Mouse (Mus musculus) kidney, postnatal 0 days (tissue): ENCODE data around the gene 4833420G17Rik. TPM values are rescaled to one million over a fixed set of nuclear protein-coding genes. Genes with fewer than 3 reads are reported as not detected.

Experiments
- ATAC-seq: fragments of 200-750 bp; cut with Nextera tagmentation; replicated peaks from 2 replicates; pipeline ENCODE4 v1.8.0; 2017; ENCODE audit warnings: low read depth, moderate number of reproducible peaks, moderate TSS enrichment, moderate library complexity; ENCODE audit not compliant: low FRiP score
- DNase-seq: peaks from one replicate; pipeline ENCODE4 v3.0.0-alpha.2; 2016; ENCODE audit warnings: low spot score
- H3K27ac ChIP-seq: fragments of 300-500 bp; sonication (generic); 2 replicates; pipeline ENCODE4 v1.5.1; 2014; ENCODE audit warnings: mild to moderate bottlenecking
- H3K27me3 ChIP-seq: fragments of 300-500 bp; sonication (generic); 2 replicates; pipeline ENCODE4 v1.6.1; 2014; ENCODE audit warnings: low read length, mixed read lengths; ENCODE audit not compliant: insufficient read depth
- H3K36me3 ChIP-seq: fragments of 300-500 bp; sonication (generic); 2 replicates; pipeline ENCODE4 v1.6.1; 2014; ENCODE audit warnings: low read length, mixed read lengths; ENCODE audit not compliant: insufficient read depth
- H3K4me1 ChIP-seq: fragments of 300-500 bp; sonication (generic); replicated peaks from 2 replicates; pipeline ENCODE4 v1.6.1; 2014; ENCODE audit warnings: antibody characterized with exemption, low read length, mixed read lengths; ENCODE audit not compliant: insufficient read depth
- H3K4me2 ChIP-seq: fragments of 300-500 bp; sonication (generic); 2 replicates; pipeline ENCODE4 v1.6.1; 2014; ENCODE audit warnings: mild to moderate bottlenecking, low read length, moderate library complexity, mixed read lengths
- H3K4me3 ChIP-seq: fragments of 300-500 bp; sonication (generic); replicated peaks from 2 replicates; pipeline ENCODE4 v1.5.1; 2014; ENCODE audit warnings: low read depth, low read length
- H3K9ac ChIP-seq: fragments of 300-500 bp; sonication (generic); 2 replicates; pipeline ENCODE4 v1.6.1; 2014; ENCODE audit warnings: low read depth, low read length
- H3K9me3 ChIP-seq: fragments of 300-500 bp; sonication (generic); replicated peaks from 2 replicates; pipeline ENCODE4 v1.6.1; 2016; ENCODE audit warnings: low read length, inconsistent platforms, mixed read lengths
- CTCF ChIP-seq: IDR thresholded peaks from 2 replicates; pipeline ENCODE4 v1.5.1; 2016; ENCODE audit warnings: antibody characterized with exemption, low read depth, mild to moderate bottlenecking, moderate library complexity
- WGBS: fragments of 180-500 bp; shearing (Covaris S2); extraction: QIAGEN DNeasy Blood & Tissue Kit; methylation state at CpG from one replicate; pipeline ENCODE4 v1.1.7; 2014; 5-methylcytosine and 5-hydroxymethylcytosine counted together
- polyA plus RNA-seq: library from polyadenylated mRNA; unstranded; fragments of >200 nt; fragmentation: Nextera tagmentation; extraction: Ambion mirVana; gene quantifications from 2 replicates; pipeline ENCODE4 v1.2.1, GENCODE M21; 2015

The 4833420G17Rik gene
- 51.1 and 51.6 TPM in 2 replicates for polyA plus RNA-seq

DNA sequence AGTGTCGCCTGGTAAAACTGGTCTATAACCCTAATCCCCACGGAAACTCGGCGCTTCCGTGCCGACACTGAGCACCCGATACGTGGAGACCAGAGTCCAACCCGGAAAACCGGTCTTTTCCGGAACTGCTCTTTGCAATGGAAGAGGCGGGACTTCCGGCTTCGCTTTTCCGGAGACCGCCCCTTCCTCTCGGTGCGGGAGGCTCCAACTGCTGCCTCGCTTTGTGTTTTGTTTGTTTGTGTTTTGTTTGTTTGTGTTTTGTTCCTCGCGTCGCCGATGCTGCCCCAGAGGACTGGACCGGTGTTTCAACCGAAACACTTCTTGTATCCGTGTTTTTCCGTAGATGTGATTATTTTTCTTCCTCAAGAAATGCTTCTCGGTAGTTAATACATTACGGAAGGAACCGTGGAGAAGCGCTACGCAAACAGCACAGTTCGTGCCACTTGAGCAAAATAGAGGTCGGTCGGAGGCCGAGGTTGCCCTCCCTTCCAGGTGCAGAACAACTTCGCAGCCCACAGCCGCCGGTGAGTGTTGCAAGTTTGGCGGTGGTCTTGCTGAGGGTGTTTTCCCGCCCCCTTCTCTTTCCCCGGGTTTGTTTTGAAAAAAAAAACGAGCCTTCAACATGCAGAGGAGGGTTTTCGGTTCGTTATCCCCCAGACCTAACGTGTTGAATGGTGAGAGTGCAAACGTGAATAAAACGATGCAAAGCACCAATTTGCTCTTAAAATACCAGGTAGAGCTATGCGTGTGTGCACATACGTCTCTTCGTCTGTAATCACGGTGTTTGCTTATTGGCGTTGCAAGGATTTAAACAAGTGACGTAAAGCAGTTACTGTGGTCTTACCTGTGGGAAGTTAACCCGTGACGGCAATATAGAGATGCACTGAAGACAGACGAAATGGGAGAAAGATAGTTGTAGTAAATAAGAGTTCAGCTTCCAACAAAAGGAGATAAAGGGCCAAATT is at the start of gene 4833420G17Rik:
Gene 4833420G17Rik (plus strand): TSS at position 173 of the 965 bp plus-strand sequence.
- DNase-seq (peak; percentile 94), ATAC-seq (peak; percentile 96)
- no peaks in the 10 kb centered on the region for H3K9me3 ChIP-seq
- WGBS: under 1% methylated on average over 57 of the region's 57 CpGs
- peak within 1 kb of the TSS; percentile 76 for H3K4me2 ChIP-seq
- peak within 1 kb of the TSS; percentile 81 for H3K9ac ChIP-seq
- H3K27ac ChIP-seq: peak within 1 kb of the TSS; percentile 85
- no peak for TF ChIP-seq CTCF
- no peaks in the 10 kb centered on the region for H3K27me3 ChIP-seq
- peak within 1 kb of the TSS; percentile 86 for H3K4me3 ChIP-seq
- peaks cover 21% of the 10 kb centered on the region for H3K36me3 ChIP-seq
- peaks cover 5% of the 10 kb centered on the region; the same call in 1 of the 2 replicates for H3K4me1 ChIP-seq

DNA sequence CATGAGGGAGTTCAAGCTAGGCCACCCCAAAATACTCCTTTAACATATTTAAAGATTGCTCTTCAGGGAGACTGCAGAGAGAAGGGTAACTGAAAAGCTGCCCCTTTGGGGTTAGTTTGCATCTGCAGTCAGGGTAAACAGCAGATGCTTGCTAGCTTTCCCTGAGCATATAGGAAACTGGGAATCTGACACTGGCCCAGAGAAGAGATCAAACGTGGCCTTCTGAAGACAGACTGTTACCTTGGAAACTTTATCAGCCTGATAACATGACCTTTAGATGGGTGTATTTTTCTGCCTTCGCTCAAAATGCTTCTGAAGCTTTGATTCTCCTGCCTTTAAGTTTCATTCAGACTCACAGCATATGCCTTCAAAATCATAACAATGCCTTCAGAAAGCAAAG is 49.5 kb upstream of the 4833420G17Rik start:
- ATAC-seq (no peak), DNase-seq (no peak)
- Histone ChIP-seq H3K4me3 (no peak overlapping the region), H3K4me2 (no peak overlapping the region), H3K9ac (no peak overlapping the region), H3K36me3 (no peaks in the 10 kb centered on the region), H3K9me3 (no peaks in the 10 kb centered on the region), H3K27me3 (no peaks in the 10 kb centered on the region), H3K4me1 (peaks cover 2% of the 10 kb centered on the region; the same call in 1 of the 2 replicates), H3K27ac (no peak overlapping the region)
- no peak for TF ChIP-seq CTCF
- WGBS: 25% methylated on average over 2 of the region's 2 CpGs

DNA sequence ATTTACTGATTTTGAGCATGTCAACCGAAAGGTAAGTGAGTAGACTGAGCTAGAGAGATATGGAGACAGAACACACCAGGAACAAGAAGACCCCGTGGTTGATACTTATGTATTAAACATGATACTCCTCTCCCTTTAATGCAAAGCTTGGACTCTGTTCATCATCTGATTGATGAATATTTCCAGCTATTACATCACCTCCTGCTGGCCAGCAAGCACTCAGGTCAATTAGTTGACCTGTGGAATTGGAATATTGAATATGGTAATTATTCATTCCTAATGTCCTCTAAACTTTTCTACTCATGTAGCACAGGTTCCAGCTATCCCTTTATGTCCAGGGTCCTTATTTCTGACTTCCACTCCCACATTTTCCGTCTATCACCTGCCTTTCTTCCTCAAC is 44.1 kb upstream of the 4833420G17Rik start:
- ATAC-seq: no peak
- H3K27ac ChIP-seq: no peak overlapping the region
- WGBS: 87% methylated on average over 3 of the region's 3 CpGs

DNA sequence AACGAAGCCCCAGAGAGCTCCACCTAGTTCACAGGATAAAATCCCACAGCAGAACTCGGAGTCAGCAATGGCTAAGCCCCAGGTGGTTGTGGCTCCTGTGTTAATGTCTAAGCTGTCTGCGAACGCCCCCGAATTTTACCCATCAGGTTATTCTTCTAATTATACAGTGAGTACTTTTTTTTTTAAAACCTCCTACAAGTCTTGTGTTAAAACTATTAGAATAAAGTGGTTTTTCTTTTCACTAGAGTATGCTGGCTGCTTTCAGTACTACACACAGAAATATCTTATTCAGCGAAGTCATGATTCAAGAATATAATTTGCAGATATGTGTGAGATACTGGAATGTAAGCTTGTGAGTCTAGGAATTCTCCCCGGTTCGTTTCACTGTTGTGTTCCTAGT is 32.4 kb upstream of the 4833420G17Rik start:
- H3K27ac ChIP-seq: peak overlapping the region; percentile 98
- peak; percentile 48 for DNase-seq

More for the DNA sequence above, 44.1 kb upstream of the 4833420G17Rik start:
- Histone ChIP-seq H3K9ac (no peak overlapping the region), H3K4me3 (no peak overlapping the region), H3K4me1 (no peaks in the 10 kb centered on the region), H3K9me3 (no peaks in the 10 kb centered on the region), H3K36me3 (no peaks in the 10 kb centered on the region), H3K27me3 (no peaks in the 10 kb centered on the region), H3K4me2 (no peak overlapping the region)
- no peak for DNase-seq
- no peak for TF ChIP-seq CTCF

DNA sequence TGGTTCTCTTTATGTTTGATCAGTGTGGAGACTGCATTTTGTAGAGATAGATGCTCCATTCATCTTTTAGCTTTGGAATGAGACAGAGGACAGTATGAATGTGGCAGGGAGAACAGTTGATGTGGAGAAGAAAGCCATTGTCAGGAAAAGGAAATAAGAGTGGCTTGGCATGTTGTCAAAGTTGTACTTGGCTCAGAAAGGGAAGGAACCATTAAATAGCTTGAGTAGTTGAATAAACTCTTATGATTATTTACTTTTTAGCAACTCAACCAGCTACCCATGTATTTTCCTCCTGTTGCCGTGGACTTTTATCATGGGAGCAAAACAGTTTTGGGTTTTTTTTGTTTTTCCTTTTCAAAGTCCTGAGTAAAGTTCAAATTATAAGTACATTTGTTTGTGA is 30.5 kb upstream of the 4833420G17Rik start:
- Histone ChIP-seq H3K4me3 (no peak overlapping the region), H3K4me2 (no peak overlapping the region), H3K9ac (no peak overlapping the region), H3K27ac (no peak overlapping the region), H3K36me3 (no peaks in the 10 kb centered on the region), H3K27me3 (no peaks in the 10 kb centered on the region), H3K9me3 (no peaks in the 10 kb centered on the region), H3K4me1 (0 out of 2 replicates have a peak, but pooled peaks cover 7% of the 10 kb centered on the region)
- TF ChIP-seq CTCF: no peak
- DNase-seq (peak; percentile 32), ATAC-seq (no peak)
- 55% methylated on average over 1 of the region's 1 CpGs for WGBS

More for the DNA sequence above, 32.4 kb upstream of the 4833420G17Rik start:
- H3K9ac ChIP-seq: peak overlapping the region; percentile 99
- TF ChIP-seq CTCF: peak; percentile 2; the same call in 1 of the 2 replicates
- no peaks in the 10 kb centered on the region for H3K36me3 ChIP-seq
- peak overlapping the region; percentile 100 for H3K4me3 ChIP-seq
- 0 out of 2 replicates have a peak, but pooled peaks cover 7% of the 10 kb centered on the region for H3K4me1 ChIP-seq
- H3K9me3 ChIP-seq: no peaks in the 10 kb centered on the region
- 10% methylated on average over 8 of the region's 8 CpGs for WGBS
- H3K4me2 ChIP-seq: peak overlapping the region; percentile 78
- H3K27me3 ChIP-seq: no peaks in the 10 kb centered on the region
- ATAC-seq: no peak

DNA sequence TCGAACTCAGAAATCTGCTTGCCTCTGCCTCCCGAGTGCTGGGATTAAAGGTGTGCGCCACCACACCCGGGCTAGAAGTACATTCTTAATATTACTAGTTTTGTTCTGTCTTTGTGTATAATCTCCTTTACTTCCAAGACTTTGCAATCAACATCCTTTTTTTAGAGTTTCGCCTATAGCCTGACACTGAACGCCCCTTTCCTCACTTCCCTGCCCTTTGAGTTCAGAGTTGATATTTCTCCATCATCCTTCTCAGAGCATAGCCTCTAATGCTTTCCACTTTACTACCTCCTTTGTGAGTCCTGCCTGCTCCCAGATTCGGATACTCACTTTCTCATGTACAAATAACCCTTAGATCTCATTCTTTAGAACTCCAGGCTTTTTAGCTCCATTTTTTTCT is 28.2 kb upstream of the 4833420G17Rik start:
- Histone ChIP-seq H3K27ac (no peak overlapping the region), H3K4me3 (no peak overlapping the region), H3K27me3 (no peaks in the 10 kb centered on the region), H3K9ac (no peak overlapping the region), H3K4me2 (no peak overlapping the region), H3K4me1 (0 out of 2 replicates have a peak, but pooled peaks cover 7% of the 10 kb centered on the region), H3K9me3 (no peaks in the 10 kb centered on the region), H3K36me3 (peaks cover 10% of the 10 kb centered on the region; the same call in 1 of the 2 replicates)
- ATAC-seq (no peak), DNase-seq (no peak)
- 89% methylated on average over 7 of the region's 7 CpGs for WGBS
- no peak for TF ChIP-seq CTCF
